Mouse (Mus musculus) kidney, adult 8-10 months (tissue): ENCODE data around the gene Cfap74.

Source experiments
- DNase-seq, 2 experiments: peaks; one replicate each; pipeline ENCODE4 v3.0.0; 2022

Gene Cfap74

GRCm38 (mm10) chr4:155409058-155409776 lies at the start of gene Cfap74:
TSS of gene Cfap74 (plus strand) at chr4:155409190.
- peak; percentile 48 to 56 for DNase-seq

GRCm38 (mm10) chr4:155359560-155360464 lies 49.2 kb upstream of the Cfap74 start:
- DNase-seq = peak; percentile 74 to 76

DNA sequence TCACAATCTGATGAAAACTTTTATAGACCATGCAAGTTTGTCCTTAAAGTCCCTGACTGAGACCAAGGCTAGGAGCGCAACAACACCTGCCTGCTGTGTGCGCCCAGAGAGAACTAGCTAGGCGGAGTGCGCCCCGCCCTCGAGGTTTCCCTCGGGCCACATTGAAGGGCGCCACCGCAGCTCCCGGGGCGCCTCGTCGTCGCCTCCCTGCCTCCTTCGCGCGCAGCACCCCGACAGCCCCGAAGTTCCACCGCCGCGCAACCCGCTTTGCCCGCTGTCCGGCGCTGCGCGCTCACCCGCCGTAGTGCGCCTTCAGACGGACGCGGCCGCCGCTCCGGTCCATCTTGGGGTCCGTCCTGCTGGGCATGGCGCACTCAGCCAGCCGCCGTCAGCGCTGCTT lies 48.1 kb upstream of the Cfap74 start:
- peak in 1 of 2 experiments; percentile 45 for DNase-seq

- DNase-seq = peak; percentile 96 to 97
These were observed 47.6 kb upstream of the Cfap74 start, which contains the start of gene Prkcz for GRCm38 (mm10) chr4:155361303-155361791. TSS of gene Prkcz (minus strand) at chr4:155361361.

DNA sequence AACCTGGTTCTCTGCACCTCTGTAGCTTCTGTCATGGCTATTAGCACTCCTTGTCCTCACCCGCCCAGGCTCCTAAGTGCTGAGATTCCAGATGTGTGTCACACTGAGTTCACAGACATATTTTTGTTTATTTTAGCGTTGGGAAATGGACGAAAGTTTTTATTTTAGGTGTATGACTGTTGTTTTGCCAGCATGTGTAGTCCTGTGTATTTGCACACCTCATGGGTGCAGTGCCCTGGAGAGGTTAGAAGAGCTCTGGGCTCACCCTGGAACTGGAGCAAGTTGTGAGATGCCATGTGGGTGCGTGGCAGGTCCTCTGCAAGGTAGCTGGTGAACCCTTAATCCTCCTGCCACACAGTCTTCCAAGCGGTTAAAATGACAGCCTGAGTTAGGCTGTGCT lies 46.5 kb upstream of the Cfap74 start:
- DNase-seq = no peak

GRCm38 (mm10) chr4:155366784-155367183 lies 42.2 kb upstream of the Cfap74 start:
- DNase-seq = no peak

DNA sequence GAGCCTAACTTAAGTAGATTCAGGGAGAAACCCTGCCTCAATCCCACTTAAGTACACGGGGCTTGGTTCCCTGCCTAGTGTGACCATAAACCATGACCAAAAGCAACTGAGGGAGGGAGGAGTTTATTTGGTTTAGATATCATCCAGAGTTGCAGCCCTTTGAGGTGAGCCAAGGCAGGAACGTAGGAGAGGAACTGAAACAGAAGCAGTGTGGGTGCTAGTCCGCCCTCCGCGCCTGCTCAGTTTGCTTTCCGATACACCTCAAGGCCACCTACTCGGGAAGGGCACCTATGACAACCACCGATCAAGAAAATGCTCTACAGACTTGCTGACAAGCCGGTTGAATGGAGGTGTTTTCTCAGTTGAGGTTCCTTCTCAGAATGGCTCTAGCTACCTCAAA lies 41.3 kb upstream of the Cfap74 start:
- no peak for DNase-seq

DNA sequence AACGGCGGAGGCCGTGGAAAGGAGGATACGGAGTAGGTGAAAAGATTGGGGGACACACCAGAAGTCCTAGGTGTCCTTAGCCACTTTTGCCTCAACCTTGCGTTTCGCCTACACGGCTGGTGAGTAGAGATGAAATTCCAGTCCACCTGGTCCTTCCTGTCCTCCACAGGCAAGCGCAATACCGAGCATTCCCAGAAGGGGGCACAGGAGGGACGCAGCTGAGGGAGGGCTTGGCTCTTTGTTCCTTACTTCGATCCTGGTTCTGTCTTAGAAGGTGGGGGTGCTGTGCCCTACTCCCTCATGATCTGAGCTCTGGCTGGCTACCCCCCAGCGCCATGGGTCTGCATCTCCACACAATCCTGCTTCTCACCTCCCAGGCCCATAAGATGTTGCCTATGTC lies 40.3 kb upstream of the Cfap74 start:
- peak; percentile 77 to 90 for DNase-seq

- peak; percentile 95 to 96 for DNase-seq
These were observed 38.0 kb upstream of the Cfap74 start for GRCm38 (mm10) chr4:155370737-155371715.

- DNase-seq = peak in 1 of 2 experiments; percentile 44
These were observed 36.9 kb upstream of the Cfap74 start for GRCm38 (mm10) chr4:155371797-155372735.

GRCm38 (mm10) chr4:155381974-155382373 lies 27.0 kb upstream of the Cfap74 start:
- DNase-seq = no peak

DNA sequence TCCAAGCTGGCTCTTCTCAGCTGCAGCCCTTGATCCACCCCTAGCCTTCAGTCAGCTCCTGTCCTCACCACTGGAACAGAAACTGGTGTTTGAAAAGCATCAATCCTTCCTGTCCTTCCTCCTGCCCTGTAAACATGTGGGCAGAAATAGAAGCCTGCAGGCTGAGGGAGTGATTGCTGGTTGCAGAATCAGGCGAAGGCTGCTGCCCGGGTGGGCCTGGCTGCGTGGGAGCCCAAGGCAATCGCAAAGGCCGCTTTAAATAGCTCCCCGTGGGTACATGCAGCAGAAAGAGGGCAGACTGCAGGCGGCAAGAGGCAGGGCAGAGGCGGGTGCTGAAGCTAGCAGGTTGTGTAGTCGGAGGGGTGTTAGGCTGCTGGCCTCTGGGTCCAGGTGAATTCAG lies 26.2 kb upstream of the Cfap74 start:
- no peak for DNase-seq

GRCm38 (mm10) chr4:155383326-155383725 lies 25.7 kb upstream of the Cfap74 start:
- DNase-seq = no peak

DNA sequence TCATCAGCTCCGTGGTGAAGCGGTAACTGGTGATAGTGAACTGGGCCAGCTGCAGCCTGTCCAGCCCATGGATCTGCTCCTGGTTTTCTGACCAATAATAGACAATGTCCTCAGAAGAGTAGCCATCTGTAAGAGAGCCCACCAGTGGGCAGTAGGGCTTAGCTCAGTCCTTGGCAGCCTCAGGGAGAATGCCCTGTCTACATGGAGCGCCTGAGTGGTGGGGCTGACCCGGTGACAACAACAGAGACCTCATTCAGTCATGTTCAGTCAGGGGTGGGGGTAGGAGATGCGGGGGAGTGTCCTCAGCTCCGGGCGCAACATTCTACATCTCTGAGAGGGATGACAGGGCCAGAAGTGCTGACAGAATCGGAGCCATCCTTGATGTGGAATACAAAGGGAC lies 21.8 kb upstream of the Cfap74 start:
- no peak for DNase-seq

- no peak for DNase-seq
These were observed 13.5 kb upstream of the Cfap74 start for GRCm38 (mm10) chr4:155395471-155395870.

GRCm38 (mm10) chr4:155396751-155397150 lies 12.2 kb upstream of the Cfap74 start:
- no peak for DNase-seq

DNA sequence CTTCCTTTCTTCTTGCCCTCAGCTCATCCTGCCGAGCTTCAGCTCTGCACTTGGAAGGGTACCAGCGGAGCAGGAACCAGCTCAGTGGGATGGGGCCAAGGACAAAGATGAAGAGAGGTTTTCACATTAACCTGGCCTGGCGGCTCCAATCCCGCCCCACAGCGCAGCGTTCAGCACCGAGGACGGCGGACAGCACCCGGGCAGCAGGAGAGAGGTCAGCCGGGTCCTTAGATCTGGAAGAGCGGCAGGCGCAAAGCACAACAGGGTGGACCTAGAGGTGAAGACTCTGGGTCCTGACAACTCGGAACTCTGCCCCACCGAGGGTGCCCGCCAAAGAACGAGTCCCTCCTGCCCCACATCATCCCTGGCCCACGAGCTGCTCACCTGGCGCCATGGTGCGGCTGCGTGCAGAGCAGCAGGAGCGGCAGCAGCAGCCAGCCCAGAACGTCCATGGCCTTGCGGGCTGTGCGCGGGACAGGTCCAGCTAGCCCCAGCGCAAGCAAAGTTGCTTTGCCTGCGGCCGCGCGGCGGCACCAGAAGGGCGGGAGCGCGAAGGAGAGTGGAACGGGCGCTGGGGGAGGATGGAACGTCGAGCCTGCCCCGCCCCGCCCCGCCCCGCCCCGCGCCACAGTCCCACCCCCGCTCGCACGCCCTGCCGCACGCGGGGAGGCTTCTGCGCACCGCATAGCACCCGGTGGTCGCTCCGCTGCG lies 11.3 kb upstream of the Cfap74 start, which contains the start of gene Gabrd:
Gene Gabrd, minus strand, starts transcription at position 602 of the 711 bp plus-strand sequence.
- peak; percentile 65 to 75 for DNase-seq

GRCm38 (mm10) chr4:155398222-155398540 lies 10.8 kb upstream of the Cfap74 start:
- DNase-seq = no peak

DNA sequence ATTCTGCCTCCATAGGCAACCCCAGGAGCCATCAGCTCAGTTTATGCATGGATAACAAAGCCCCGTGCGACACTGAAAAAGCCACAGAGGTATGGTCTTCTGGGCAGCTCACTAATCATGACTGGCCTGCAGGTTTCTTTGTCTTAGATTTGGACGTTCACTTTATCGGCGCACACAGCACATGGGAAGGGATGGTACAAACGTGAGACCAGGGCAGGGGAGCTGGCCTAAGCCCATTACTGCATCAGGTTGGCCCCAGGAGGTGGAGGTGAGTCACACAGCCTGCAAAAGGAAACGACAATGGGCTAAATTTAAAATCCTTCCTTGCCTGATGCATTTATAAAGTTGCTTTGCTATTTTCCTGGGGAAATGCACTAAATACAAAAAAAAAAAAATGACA lies 7.9 kb upstream of the Cfap74 start:
- no peak for DNase-seq

DNA sequence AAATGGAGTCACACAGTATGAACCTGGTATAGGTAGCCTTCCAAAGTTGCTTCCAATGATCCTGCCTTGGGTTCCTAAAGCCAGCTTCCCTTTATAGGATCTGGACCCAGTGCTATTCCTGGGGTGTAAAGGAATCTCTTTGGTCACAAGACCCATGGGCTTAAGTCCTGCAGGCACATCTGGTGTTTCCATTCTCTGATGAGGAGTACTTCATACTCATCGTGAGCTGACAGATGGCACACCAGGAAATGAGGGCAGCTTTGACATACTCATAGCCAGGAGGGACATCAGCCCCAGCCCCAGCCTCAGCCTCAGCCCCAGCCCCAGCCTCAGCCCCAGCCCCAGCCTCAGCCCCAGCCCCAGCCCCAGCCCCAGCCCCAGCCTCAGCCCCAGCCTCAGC lies 6.5 kb upstream of the Cfap74 start:
- no peak for DNase-seq

GRCm38 (mm10) chr4:155408695-155409057 lies 314 bp upstream of the Cfap74 start:
- DNase-seq = no peak
